Mouse (Mus musculus) layer of hippocampus, postnatal 10 days (tissue): ENCODE data around the gene Acot7. TPM values are rescaled to one million over a fixed set of nuclear protein-coding genes. Genes with fewer than 3 reads are reported as not detected.

Source experiments
- DNase-seq, 2 experiments: peaks; one replicate each; pipeline ENCODE4 v3.0.0; 2021; ENCODE audit warnings: low spot score in 2 of 2
- long read RNA-seq: library from polyadenylated mRNA; stranded (forward); transcript quantifications from one replicate; pipeline ENCODE4 v2.0.0, GENCODE M21; 2023
- total RNA-seq, 2 experiments: library from RNA; stranded (reverse); gene quantifications; 2 replicates each; pipeline ENCODE4 v1.2.3; 2021

The Acot7 gene
- total RNA-seq, result 100 to 1,000 TPM; 426 to 431 TPM
- long read RNA-seq, transcript Acot7-202 (9 exons, 1,457 nt), result major isoform, 352 of 394 reads
- long read RNA-seq, partial matches to known transcripts, result 30 of 394 reads
- long read RNA-seq, other reads (novel, unspliced or antisense), result 10 of 394 reads

- DNase-seq, result peak; percentile 85 to 92
These were observed at the start of gene Acot7 for GRCm38 (mm10) chr4:152177537-152178343. Acot7 (plus strand) TSS chr4:152178134.

GRCm38 (mm10) chr4:152128784-152129183 is 49.1 kb upstream of the Acot7 start:
- no peak for DNase-seq

- DNase-seq, result no peak
These were observed 48.5 kb upstream of the Acot7 start for GRCm38 (mm10) chr4:152129395-152129930.

- DNase-seq, result peak; percentile 68 to 75
These were observed 46.9 kb upstream of the Acot7 start for GRCm38 (mm10) chr4:152130771-152131653.

GRCm38 (mm10) chr4:152131809-152132771 is 45.8 kb upstream of the Acot7 start:
- DNase-seq, result no peak

- no peak for DNase-seq
These were observed 45.2 kb upstream of the Acot7 start for GRCm38 (mm10) chr4:152132772-152133169.

- DNase-seq, result no peak
These were observed 44.7 kb upstream of the Acot7 start for GRCm38 (mm10) chr4:152133213-152133612.

- DNase-seq, result no peak
These were observed 43.4 kb upstream of the Acot7 start for GRCm38 (mm10) chr4:152134507-152134906.

GRCm38 (mm10) chr4:152135363-152135762 is 42.6 kb upstream of the Acot7 start:
- DNase-seq, result no peak

- DNase-seq, result peak in 1 of 2 experiments; percentile 28
These were observed 41.6 kb upstream of the Acot7 start for GRCm38 (mm10) chr4:152136112-152136875.

- no peak for DNase-seq
These were observed 41.1 kb upstream of the Acot7 start for GRCm38 (mm10) chr4:152136876-152137250.

GRCm38 (mm10) chr4:152138497-152139260 is 39.3 kb upstream of the Acot7 start:
- peak; percentile 80 to 88 for DNase-seq

- peak in 1 of 2 experiments; percentile 58 for DNase-seq
These were observed 37.5 kb upstream of the Acot7 start for GRCm38 (mm10) chr4:152140441-152140840.

GRCm38 (mm10) chr4:152141521-152142135 is 36.3 kb upstream of the Acot7 start:
- DNase-seq, result no peak

GRCm38 (mm10) chr4:152143632-152144031 is 34.3 kb upstream of the Acot7 start:
- DNase-seq, result no peak

- DNase-seq, result no peak
These were observed 32.5 kb upstream of the Acot7 start for GRCm38 (mm10) chr4:152145473-152145872.

GRCm38 (mm10) chr4:152146033-152146827 is 31.7 kb upstream of the Acot7 start:
- no peak for DNase-seq

GRCm38 (mm10) chr4:152150546-152150945 is 27.4 kb upstream of the Acot7 start:
- no peak for DNase-seq
